Mouse (Mus musculus): Measurements from ENCODE around the gene Grk5. TPM values are rescaled to one million over a fixed set of nuclear protein-coding genes. Genes with fewer than 3 reads are reported as not detected.
"Not testable (repeated sequence)": the region's sequence is repeated elsewhere in the genome, so short reads cannot be mapped to it uniquely, and the experiment has no call there.

Gene Grk5
- polyA plus RNA-seq, 1 experiment from 2014 or later, result 0.72 TPM

GRCm38 (mm10) chr19:60903139-60903538 lies 13.6 kb downstream of the Grk5 start:
- no peaks in the 10 kb centered on the region for H3K4me1 ChIP-seq (ENCODE audit: control insufficient read depth, low read depth, low read length)
- no peak overlapping the region for H3K4me2 ChIP-seq (ENCODE audit: low read depth, low read length)
- H3K4me3 ChIP-seq (ENCODE audit: low read depth, low read length), result no peak overlapping the region
- no peak overlapping the region for H3K9ac ChIP-seq (ENCODE audit: low read depth, low read length)
- H3K9me3 ChIP-seq (replicated peaks; ENCODE audit: control insufficient read depth, low read length), result no peaks in the 10 kb centered on the region
- WGBS (ENCODE audit: insufficient replicate concordance), result 69% methylated on average over 1 of the region's 1 CpGs
- no peaks in the 10 kb centered on the region for H3K27me3 ChIP-seq (ENCODE audit: control insufficient read depth, insufficient read depth, low read depth, low read length)
- H3K36me3 ChIP-seq (ENCODE audit: control insufficient read depth, insufficient read depth), result no peaks in the 10 kb centered on the region
- ATAC-seq (ENCODE audit: low read depth), result no peak
- H3K27ac ChIP-seq (ENCODE audit: low read length), result no peak overlapping the region

DNA sequence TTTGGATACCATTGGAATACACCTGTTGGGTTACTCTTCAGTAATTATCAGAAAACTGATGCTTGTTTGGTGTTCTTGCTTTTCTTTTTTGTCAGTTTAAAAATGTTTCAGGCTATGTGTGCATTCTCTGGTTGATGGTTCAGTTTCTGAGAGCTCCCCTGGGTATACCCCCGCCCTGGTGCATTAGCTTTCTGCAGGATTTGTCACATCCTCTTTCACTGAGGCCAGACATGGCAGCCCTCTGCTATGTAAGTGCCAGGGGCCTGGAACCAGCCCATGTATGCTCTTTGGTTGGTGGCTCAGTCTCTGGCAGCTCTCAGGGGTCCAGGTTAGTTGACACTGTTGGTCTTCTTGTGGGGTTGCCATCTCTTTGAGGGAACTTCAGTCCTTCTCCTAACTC lies 14.4 kb downstream of the Grk5 start:
- no peaks in the 10 kb centered on the region for H3K27me3 ChIP-seq (ENCODE audit: control insufficient read depth, insufficient read depth, low read depth, low read length)
- H3K4me3 ChIP-seq (ENCODE audit: low read depth, low read length), result no peak overlapping the region
- H3K9ac ChIP-seq (ENCODE audit: low read depth, low read length), result no peak overlapping the region
- no peak overlapping the region for H3K27ac ChIP-seq (ENCODE audit: low read length)
- WGBS (ENCODE audit: insufficient replicate concordance), result 58% methylated on average over 1 of the region's 1 CpGs
- no peaks in the 10 kb centered on the region for H3K36me3 ChIP-seq (ENCODE audit: control insufficient read depth, insufficient read depth)
- H3K9me3 ChIP-seq (replicated peaks; ENCODE audit: control insufficient read depth, low read length), result no peaks in the 10 kb centered on the region
- no peaks in the 10 kb centered on the region for H3K4me1 ChIP-seq (ENCODE audit: control insufficient read depth, low read depth, low read length)
- no peak for ATAC-seq (ENCODE audit: low read depth)
- H3K4me2 ChIP-seq (ENCODE audit: low read depth, low read length), result no peak overlapping the region

DNA sequence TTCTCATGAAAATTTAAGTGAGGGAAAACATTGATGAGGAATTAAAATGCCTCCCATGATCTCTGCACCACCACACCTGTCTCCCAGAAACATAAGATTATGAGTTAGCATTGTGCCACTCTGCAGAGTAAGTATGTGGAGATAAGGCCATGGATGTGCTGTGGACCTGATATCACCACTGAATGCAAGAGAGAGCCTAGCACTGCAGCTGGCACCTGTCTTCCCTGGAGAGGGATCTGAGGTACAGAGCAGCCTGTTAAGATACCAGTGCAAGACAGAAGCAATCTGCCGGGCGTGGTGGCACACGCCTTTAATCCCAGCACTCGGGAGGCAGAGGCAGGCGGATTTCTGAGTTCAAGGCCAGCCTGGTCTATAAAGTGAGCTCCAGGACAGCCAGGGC lies 15.9 kb downstream of the Grk5 start:
- H3K27me3 ChIP-seq (ENCODE audit: control insufficient read depth, insufficient read depth, low read depth, low read length), result no peaks in the 10 kb centered on the region
- H3K27ac ChIP-seq (ENCODE audit: low read length), result no peak overlapping the region
- H3K9ac ChIP-seq (ENCODE audit: low read depth, low read length), result no peak overlapping the region
- H3K4me3 ChIP-seq (ENCODE audit: low read depth, low read length), result no peak overlapping the region
- H3K9me3 ChIP-seq (replicated peaks; ENCODE audit: control insufficient read depth, low read length), result no peaks in the 10 kb centered on the region
- H3K4me1 ChIP-seq (ENCODE audit: control insufficient read depth, low read depth, low read length), result no peaks in the 10 kb centered on the region
- no peak for ATAC-seq (ENCODE audit: low read depth)
- no peak overlapping the region for H3K4me2 ChIP-seq (ENCODE audit: low read depth, low read length)
- WGBS (ENCODE audit: insufficient replicate concordance), result 68% methylated on average over 5 of the region's 5 CpGs
- H3K36me3 ChIP-seq (ENCODE audit: control insufficient read depth, insufficient read depth), result no peaks in the 10 kb centered on the region

DNA sequence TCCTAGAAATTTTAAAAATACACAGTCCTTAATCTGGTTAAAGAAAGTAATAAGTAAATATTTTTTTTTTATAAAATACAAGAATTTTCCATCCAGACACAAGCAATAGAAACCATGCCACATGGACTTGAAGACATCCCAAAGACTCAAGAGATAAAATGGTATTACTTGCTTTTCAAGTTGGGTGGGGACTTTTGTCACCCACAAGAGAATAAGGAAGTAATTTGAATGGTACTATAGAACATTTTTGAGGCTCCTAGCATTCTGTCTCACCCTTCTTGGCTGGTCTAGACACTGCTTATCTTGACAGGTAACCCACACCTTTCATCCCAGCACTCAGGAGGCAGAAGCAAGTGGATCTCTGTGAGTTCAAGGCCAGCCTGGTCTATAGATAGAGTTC lies 20.8 kb downstream of the Grk5 start:
- Histone ChIP-seq H3K4me3 (ENCODE audit: low read depth, low read length) (no peak overlapping the region), H3K4me2 (ENCODE audit: low read depth, low read length) (no peak overlapping the region), H3K27me3 (ENCODE audit: control insufficient read depth, insufficient read depth, low read depth, low read length) (no peaks in the 10 kb centered on the region), H3K9me3 (replicated peaks; ENCODE audit: control insufficient read depth, low read length) (no peaks in the 10 kb centered on the region), H3K4me1 (ENCODE audit: control insufficient read depth, low read depth, low read length) (no peaks in the 10 kb centered on the region), H3K36me3 (ENCODE audit: control insufficient read depth, insufficient read depth) (no peaks in the 10 kb centered on the region), H3K9ac (ENCODE audit: low read depth, low read length) (no peak overlapping the region), H3K27ac (ENCODE audit: low read length) (no peak overlapping the region)
- ATAC-seq (ENCODE audit: low read depth), result no peak

DNA sequence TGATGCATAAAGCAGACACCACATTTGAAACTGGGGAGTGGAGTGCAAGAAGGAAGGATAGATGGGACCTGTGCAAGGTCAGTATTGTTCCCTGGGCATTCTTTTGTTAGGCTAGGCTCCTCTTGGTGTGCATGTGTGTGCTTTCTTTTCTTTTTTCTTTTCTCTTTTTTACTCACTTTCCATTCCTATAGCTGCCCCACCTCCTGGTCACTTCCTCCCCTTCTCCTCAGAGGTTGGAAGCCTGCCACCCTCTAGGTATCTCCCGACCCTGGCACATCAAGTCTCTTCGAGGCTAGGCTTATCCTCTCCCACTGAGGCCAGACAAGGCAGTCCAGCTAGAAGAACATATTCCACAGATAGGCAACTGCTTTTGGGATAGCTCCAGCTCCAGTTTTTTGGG lies 22.1 kb downstream of the Grk5 start:
- Histone ChIP-seq H3K4me1 (ENCODE audit: control insufficient read depth, low read depth, low read length) (no peaks in the 10 kb centered on the region; the same call in 1 of the 2 replicates), H3K4me2 (ENCODE audit: low read depth, low read length) (no peak overlapping the region), H3K27ac (ENCODE audit: low read length) (no peak overlapping the region), H3K9me3 (replicated peaks; ENCODE audit: control insufficient read depth, low read length) (no peaks in the 10 kb centered on the region), H3K9ac (ENCODE audit: low read depth, low read length) (no peak overlapping the region), H3K27me3 (ENCODE audit: control insufficient read depth, insufficient read depth, low read depth, low read length) (no peaks in the 10 kb centered on the region), H3K36me3 (ENCODE audit: control insufficient read depth, insufficient read depth) (no peaks in the 10 kb centered on the region), H3K4me3 (ENCODE audit: low read depth, low read length) (no peak overlapping the region)
- WGBS (ENCODE audit: insufficient replicate concordance), result 41% methylated on average over 2 of the region's 2 CpGs
- ATAC-seq (ENCODE audit: low read depth), result no peak

DNA sequence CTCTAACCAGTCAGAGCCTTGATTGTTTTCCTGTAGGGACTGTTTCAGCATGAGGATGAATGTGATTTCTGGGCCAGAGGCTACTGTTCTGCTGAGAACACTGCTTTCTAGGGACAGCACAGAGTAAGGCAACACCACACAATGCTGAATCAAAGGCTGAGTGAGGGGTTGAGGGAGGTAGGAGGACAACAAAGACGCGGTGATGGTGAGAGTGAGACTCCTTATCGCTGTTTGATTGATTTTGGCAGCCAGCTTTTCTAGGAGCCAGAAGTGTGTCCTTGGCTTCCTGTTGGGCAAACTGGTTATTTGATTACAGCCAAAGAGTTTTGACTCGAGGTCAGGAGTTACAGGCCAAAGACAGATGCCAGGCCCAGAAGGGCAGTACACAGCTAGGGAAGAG lies 25.7 kb downstream of the Grk5 start:
- no peak overlapping the region for H3K4me2 ChIP-seq (ENCODE audit: low read depth, low read length)
- no peak overlapping the region for H3K4me3 ChIP-seq (ENCODE audit: low read depth, low read length)
- H3K9ac ChIP-seq (ENCODE audit: low read depth, low read length), result no peak overlapping the region
- no peak for ATAC-seq (ENCODE audit: low read depth)
- no peaks in the 10 kb centered on the region; the same call in 1 of the 2 replicates for H3K4me1 ChIP-seq (ENCODE audit: control insufficient read depth, low read depth, low read length)
- no peaks in the 10 kb centered on the region for H3K36me3 ChIP-seq (ENCODE audit: control insufficient read depth, insufficient read depth)
- no peak overlapping the region for H3K27ac ChIP-seq (ENCODE audit: low read length)
- no peaks in the 10 kb centered on the region for H3K9me3 ChIP-seq (replicated peaks; ENCODE audit: control insufficient read depth, low read length)
- H3K27me3 ChIP-seq (ENCODE audit: control insufficient read depth, insufficient read depth, low read depth, low read length), result no peaks in the 10 kb centered on the region
- 45% methylated on average over 4 of the region's 4 CpGs for WGBS (ENCODE audit: insufficient replicate concordance)

- Histone ChIP-seq H3K27me3 (ENCODE audit: control insufficient read depth, insufficient read depth, low read depth, low read length) (no peaks in the 10 kb centered on the region), H3K9ac (ENCODE audit: low read depth, low read length) (no peak overlapping the region), H3K9me3 (replicated peaks; ENCODE audit: control insufficient read depth, low read length) (no peaks in the 10 kb centered on the region), H3K4me2 (ENCODE audit: low read depth, low read length) (no peak overlapping the region), H3K36me3 (ENCODE audit: control insufficient read depth, insufficient read depth) (no peaks in the 10 kb centered on the region), H3K4me1 (ENCODE audit: control insufficient read depth, low read depth, low read length) (no peaks in the 10 kb centered on the region; the same call in 1 of the 2 replicates), H3K27ac (ENCODE audit: low read length) (no peak overlapping the region), H3K4me3 (ENCODE audit: low read depth, low read length) (no peak overlapping the region)
- ATAC-seq (ENCODE audit: low read depth), result no peak
- WGBS (ENCODE audit: insufficient replicate concordance), result 20% methylated on average over 3 of the region's 3 CpGs
These were observed 26.3 kb downstream of the Grk5 start for GRCm38 (mm10) chr19:60915862-60916261.

DNA sequence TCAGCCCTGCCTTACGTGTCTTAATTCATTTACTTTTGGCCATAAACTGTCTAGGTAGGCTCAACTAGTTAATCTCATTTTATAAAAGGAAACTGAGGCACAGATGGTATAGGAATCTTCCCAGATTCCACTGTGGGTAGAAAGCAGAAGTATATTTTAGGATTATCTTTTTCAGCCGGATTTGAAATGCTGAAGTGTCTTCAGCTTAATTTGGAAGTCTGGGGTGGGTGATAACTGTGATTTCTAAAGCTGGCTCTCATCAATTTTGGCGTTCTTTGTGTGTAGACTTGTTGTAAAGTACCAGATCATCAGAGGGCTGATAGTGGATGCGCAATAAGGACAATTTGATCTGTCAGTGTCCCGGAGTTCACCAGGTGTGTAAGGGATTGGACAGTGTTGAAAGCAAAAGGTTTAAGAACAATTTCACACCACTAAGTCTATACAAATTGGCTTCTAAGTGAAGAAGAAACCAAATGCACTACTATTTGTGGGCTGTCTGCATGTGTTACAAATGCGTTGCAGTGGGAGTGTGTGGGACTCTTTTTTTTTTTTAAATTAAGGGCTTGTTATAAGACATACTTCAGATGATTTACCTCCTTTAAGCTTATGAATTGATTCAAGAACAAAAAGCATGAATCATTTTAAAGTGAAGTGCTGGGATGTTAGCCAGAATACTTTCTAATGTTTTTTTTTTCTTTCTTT lies 27.5 kb downstream of the Grk5 start:
- Histone ChIP-seq H3K27me3 (ENCODE audit: control insufficient read depth, insufficient read depth, low read depth, low read length) (no peaks in the 10 kb centered on the region), H3K27ac (ENCODE audit: low read length) (no peak overlapping the region), H3K4me1 (ENCODE audit: control insufficient read depth, low read depth, low read length) (no peaks in the 10 kb centered on the region; the same call in 1 of the 2 replicates), H3K9ac (ENCODE audit: low read depth, low read length) (no peak overlapping the region), H3K36me3 (ENCODE audit: control insufficient read depth, insufficient read depth) (no peaks in the 10 kb centered on the region), H3K4me2 (ENCODE audit: low read depth, low read length) (no peak overlapping the region), H3K4me3 (ENCODE audit: low read depth, low read length) (no peak overlapping the region), H3K9me3 (replicated peaks; ENCODE audit: control insufficient read depth, low read length) (no peaks in the 10 kb centered on the region)
- ATAC-seq (ENCODE audit: low read depth), result no peak
- WGBS (ENCODE audit: insufficient replicate concordance), result 62% methylated on average over 6 of the region's 6 CpGs

DNA sequence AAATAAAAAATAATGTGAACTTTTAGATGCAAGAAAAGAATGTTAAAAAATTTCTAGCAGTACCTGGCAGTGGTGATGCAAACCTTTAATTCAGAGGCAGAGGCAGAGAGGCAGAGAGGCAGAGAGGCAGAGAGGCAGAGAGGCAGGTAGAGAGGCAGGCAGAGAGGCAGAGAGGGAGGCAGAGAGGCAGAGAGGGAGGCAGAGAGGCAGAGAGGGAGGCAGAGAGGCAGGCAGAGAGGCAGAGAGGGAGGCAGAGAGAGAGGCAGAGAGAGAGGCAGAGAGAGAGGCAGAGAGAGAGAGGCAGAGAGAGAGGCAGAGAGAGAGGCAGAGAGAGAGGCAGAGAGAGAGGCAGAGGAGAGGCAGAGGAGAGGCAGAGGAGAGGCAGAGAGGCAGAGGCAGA lies 35.0 kb downstream of the Grk5 start:
- not testable (repeated sequence) for H3K36me3 ChIP-seq (ENCODE audit: control insufficient read depth, insufficient read depth); H3K27me3 ChIP-seq (ENCODE audit: control insufficient read depth, insufficient read depth, low read depth, low read length); H3K4me1 ChIP-seq (ENCODE audit: control insufficient read depth, low read depth, low read length); H3K9me3 ChIP-seq (replicated peaks; ENCODE audit: control insufficient read depth, low read length); H3K4me2 ChIP-seq (ENCODE audit: low read depth, low read length); H3K27ac ChIP-seq (ENCODE audit: low read length); ATAC-seq (ENCODE audit: low read depth); H3K9ac ChIP-seq (ENCODE audit: low read depth, low read length); H3K4me3 ChIP-seq (ENCODE audit: low read depth, low read length)

Data from liver, embryonic 16.5 days (tissue).